Mouse (Mus musculus) ovary, postnatal 14 days (tissue): Measurements from ENCODE around the gene Pknox2.

Source experiments
- DNase-seq: peaks from one replicate; pipeline ENCODE4 v3.0.0; 2022; ENCODE audit warnings: low spot score

Pknox2 gene

GRCm38 (mm10) chr9:37147359-37147685 lies at the start of gene Pknox2:
Pknox2 (minus strand) TSS chr9:37147407.
- DNase-seq: peak; percentile 77

GRCm38 (mm10) chr9:37188024-37188423 lies 40.8 kb upstream of the Pknox2 start:
- DNase-seq: no peak

DNA sequence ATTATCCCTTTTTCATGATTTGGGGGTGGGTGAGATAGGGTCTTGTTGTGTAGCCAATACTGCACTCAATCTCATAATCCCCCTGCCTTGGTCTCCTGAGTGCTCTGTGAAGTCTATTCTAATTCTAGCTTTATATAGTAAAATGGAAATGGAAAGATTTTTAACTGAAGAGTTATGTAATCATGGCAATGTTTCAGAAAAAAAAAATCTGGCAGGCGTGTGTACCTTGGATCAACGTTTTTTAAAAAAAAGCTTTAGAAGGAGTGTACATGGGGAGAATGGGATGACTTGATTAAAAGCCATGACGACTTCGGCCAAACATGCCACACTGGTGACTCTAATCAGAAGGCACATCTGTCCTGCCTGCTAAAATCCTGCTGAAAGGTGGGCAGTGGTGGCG lies 40.2 kb upstream of the Pknox2 start:
- no peak for DNase-seq

GRCm38 (mm10) chr9:37183176-37183575 lies 36.0 kb upstream of the Pknox2 start:
- DNase-seq: no peak

DNA sequence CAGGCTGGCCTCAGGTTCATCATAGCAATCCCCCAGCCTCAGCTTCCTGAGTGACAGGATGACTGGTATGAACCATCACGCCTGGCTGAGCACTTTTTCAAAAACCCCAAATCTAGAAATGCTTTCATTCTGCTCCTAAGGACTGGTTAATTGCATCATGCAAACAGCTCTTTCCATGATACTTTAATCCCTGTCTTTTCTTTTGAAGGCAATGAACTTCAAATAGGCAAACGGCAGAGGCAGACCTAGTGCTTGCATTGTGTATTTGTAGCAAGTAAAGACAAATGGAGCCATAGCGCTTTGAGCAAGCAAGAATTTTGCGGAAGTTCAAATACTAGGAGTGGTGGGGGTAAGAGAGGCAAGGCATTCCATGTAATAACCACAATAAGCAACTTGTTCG lies 34.4 kb upstream of the Pknox2 start:
- DNase-seq: no peak

- DNase-seq: no peak
These were observed 32.4 kb upstream of the Pknox2 start for GRCm38 (mm10) chr9:37179596-37179995.

GRCm38 (mm10) chr9:37178911-37179310 lies 31.7 kb upstream of the Pknox2 start:
- DNase-seq: no peak

GRCm38 (mm10) chr9:37177551-37177950 lies 30.3 kb upstream of the Pknox2 start:
- DNase-seq: no peak

DNA sequence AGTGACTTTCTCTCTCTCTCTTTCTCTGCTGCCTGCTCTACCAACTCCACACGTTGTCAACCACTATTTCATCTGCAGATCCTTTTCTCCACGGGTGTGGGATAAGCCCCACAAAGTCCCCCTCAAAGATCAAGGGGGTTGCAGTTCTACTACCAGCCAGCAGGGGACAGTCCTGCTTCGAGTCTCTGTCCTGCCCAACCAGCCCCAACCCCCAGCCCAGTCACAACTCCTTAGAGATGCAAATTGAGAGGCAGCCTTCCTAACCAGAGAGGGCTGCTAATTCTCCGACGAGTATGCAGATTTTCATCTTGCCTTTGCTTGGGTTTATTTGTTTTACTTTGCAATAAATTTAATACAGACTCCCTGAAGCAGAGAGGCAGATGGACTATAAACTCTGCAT lies 29.9 kb upstream of the Pknox2 start:
- peak; percentile 51 for DNase-seq

DNA sequence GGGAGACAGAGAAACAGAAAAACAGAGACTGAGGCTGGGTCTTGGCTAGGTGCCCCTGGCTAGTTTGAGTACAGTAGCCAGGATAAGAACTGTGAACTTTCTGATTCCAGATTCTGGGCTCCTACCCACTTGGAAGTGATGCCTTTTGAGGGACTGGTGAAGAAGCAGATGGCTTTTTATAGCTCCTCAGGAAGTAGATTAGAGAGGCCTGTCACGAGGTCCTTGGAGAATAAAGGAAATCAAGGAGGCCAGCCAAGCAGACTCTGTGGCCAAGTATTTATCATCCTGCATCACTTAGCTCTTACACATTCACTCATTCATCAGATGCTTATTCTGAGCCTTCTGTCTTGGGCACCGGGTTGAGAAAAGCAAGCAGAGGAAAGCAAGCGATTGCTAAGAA lies 28.8 kb upstream of the Pknox2 start:
- DNase-seq: no peak

DNA sequence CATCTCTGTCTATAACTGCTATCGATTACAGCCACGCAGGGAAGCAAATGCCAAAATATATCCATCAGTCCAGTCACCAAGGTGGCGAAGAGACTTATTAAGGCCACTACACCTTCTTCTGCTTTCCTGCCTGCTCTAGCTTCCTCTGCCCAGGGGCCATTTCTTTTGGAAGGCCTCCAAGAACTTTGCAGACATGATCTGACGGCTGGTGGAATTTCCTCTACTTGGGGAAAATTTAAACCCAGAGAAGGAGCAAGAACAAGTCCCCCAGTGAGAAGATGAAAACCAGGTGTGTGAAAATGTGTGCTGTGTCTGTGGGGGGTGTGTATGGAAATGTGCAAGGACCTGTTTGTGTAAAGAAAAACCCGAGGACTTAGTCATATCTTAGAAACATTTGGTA lies 26.2 kb upstream of the Pknox2 start:
- DNase-seq: no peak

DNA sequence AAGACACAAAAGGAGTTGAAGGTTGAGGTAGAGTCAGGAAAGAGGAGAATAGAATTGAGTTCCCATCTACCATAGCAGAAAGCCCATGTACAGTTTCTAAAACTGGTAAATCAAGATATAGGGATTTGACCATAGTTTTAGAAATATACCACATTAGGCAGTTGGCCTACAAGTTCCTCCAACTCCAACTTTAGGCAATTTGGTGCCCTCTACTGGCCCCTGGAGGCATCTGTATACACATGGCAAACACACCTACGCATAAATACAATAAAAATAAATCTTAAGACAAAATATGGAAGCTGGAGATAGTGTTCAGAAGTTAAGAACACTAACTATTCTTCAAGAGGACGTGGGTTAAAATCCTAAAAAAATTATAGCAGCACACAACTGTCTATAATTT lies 19.7 kb upstream of the Pknox2 start:
- DNase-seq: no peak

DNA sequence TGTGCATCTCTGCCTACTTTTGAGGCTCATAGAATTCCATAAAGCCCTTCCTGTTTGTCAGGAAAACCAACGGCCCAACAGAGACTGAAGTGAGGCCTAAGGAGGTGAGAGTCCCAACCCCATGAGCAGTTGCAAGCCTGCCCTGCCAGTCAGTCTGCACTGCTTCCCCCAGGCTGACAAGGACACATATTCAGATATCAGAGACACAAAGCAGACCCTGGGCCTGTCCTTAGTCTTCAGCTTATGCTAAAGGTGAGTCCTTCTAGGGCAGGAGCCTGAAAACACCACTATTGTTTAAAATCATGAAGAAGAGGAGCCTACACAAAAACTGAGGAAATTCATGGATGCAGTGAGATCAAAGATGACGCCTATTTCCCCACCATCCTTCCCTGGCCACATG lies 13.5 kb upstream of the Pknox2 start:
- no peak for DNase-seq

GRCm38 (mm10) chr9:37147886-37148285 lies 679 bp upstream of the Pknox2 start:
- no peak for DNase-seq

DNA sequence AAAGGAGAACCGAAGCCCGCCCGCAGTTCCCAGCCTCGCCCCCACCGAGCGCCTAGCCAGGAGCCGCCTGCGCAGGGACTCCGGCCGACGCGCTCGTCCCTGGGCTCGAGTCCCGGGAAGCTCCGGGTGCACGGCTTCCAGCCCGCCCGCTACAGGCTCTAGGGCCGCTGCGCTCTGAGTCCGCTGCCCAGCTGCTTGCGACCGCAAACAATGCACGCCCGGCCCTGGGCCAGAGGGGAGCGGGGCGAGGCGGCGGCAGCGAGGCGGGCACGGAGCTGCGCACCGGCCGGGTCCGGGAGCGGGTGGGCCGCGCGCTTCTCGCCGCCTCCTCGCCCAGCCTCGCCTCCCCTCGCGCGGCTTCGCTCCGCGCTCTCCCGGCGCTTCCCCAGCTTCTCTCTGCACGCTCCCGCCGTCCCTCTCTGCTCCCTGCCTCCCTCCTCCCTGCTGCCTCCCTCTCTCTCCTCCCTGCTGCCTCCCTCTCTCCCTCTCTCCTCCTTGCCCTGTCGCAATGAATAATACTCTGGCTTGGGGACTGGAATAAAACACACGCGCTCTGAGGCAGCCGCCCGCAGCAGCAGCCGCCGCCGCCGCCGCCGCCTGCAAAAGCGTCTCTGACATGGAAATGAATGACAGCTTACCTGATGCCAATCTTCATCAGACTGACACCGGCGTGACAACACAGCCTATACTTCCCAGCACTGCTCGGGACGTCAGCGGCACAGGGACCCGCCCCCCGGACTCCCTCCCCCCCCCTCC lies 426 bp downstream of the Pknox2 start:
- DNase-seq: peak; percentile 58

- DNase-seq: peak; percentile 38
These were observed 929 bp downstream of the Pknox2 start for GRCm38 (mm10) chr9:37146353-37146602.

DNA sequence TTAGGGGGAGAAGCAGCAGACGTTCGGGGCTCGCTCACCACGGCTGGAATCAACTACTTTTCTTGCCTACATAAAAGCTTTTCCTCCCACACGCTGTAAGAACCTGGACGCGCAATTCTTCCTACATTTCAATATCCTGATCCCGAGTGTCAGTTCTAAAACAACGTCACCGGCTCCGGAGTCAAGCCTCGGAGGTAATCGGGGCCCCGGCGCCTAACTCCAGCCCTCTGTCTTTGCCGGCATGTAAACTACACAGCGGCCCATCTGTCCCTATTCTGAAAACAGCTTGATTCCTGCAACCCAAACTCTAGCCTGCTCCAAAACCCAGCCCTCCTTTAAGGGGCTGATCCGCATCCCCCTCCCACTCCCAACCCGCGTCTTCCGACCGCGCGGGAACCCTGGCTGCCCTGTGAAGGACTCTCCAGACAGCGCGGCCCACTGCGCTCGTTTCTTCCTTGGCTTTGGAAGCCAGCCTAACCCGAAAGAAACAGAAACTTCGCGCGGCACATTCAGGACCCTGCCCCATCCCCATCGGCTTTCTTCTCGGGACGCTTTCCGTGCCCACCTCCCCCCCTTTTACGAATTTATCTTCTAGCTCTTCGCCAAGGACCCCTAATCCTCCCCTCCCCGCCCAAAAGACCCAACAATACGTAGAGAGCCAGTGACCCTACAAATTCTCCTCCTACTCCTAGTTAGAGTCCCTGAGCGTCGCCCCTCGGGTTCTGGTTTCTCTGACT lies 1.4 kb downstream of the Pknox2 start:
- DNase-seq: peak; percentile 41

DNA sequence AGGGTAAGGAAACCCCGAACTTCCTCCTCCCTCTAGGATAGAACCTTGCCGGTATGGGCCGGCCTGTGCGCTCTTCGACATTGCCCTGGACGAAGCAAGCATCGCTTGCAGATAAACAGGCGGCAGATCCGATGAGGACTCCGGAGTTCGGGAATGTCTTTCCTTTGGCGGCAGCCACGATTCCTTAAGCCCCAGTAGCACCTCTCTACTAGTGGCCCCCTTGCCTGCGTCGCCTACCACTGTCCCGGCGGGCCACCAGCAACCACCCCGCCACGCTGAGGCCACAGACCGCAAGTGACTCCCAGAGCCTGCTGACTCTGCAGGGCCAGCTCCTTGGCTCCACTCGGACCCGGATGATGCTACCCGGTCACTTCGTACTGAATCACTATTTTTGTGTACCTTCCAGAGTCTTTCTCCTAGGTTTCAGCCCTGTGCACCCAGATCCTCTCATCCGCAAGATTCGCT lies 2.0 kb downstream of the Pknox2 start:
- DNase-seq: no peak

- no peak for DNase-seq
These were observed 2.5 kb downstream of the Pknox2 start for GRCm38 (mm10) chr9:37144696-37145095.

GRCm38 (mm10) chr9:37144251-37144650 lies 3.0 kb downstream of the Pknox2 start:
- DNase-seq: peak; percentile 53

DNA sequence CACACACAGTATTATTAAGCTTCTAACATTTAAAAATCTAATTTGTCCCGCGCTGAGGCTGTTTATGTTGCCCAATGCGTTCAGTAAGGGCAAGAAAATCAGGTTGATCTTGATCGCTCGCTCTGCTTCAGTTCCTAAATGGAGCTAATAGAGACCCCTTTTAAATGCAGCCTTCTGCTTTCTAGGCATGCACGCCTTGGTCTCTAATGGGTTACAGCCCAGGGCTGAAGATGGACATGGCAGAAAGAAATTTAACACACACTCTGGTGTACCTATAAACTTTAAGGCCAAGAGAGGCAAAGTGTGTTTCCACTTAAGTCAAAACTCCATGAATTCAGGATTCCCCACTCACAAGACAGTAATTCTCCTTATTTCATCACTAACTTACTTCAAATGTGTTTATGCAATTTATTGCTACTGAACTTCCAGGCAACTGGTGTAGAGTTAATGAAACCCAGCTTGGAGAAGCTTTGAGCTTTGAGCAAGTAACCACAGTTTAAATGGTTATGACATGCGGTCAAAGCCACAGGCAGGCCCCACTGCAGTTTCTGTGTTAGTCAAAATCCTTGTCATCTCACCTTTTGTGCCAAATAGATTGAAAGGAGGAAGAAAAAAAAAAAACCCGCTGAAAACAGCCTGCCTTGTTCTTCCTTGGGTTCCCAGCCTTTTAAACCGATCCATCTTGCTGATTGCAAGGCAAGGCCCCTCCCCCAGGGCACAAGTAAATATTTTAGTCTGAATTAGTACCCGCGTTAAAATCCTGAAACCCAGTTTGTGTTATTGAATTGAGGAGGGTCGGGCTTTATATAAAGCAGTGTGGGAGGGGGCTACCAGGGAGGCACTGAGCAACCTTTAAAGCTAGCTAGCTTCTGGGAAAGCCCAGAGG lies 3.9 kb downstream of the Pknox2 start:
- no peak for DNase-seq

- no peak for DNase-seq
These were observed 5.1 kb downstream of the Pknox2 start for GRCm38 (mm10) chr9:37142107-37142506.
